Mouse (Mus musculus): Measurements from ENCODE around the gene Pepd.

DNA sequence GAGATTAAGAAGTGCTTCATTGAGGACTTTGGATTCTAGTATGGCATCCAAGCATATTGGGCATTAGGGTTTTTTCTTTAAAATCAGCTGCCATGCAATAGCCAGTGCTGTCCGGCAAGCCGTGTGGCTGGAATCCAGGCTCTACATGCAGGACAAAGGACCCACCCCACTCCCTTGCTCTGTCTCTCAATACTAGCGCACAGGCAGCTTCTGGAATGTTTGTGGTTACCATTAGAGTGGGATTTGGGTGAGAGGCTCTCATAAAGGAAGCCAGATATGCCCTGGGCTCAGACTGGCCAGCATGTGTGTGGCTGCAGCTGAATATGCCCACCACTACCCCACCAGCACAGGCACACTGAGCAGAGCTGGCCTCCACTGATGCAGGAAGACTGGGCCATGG is 117.5 kb downstream of the Pepd start:
- TF ChIP-seq CTCF (IDR thresholded peaks at IDR 0.05; ENCODE audit: extremely low read depth, insufficient read depth, low read length) = no peak
- TF ChIP-seq POLR2A (IDR thresholded peaks at IDR 0.05; ENCODE audit: extremely low read depth, insufficient read depth, low read length) = no peak

Data from cortical plate, adult 2 months (tissue).